Mouse (Mus musculus) lung, adult 2 months (tissue): Measurements from ENCODE around the gene Marc1. TPM values are rescaled to one million over a fixed set of nuclear protein-coding genes. Genes with fewer than 3 reads are reported as not detected.

Experiments used
- DNase-seq: peaks from one replicate; pipeline ENCODE4 v3.0.0; 2022
- H3K4me1 ChIP-seq: fragments of 200-500 bp; 2 replicates; pipeline ENCODE4 v1.6.1; 2011; ENCODE audit warnings: low read length; ENCODE audit not compliant: control insufficient read depth, insufficient read depth
- H3K4me3 ChIP-seq: fragments of 200-500 bp; replicated peaks from 2 replicates; pipeline ENCODE3; 2011; ENCODE audit warnings: low read depth, mild to moderate bottlenecking, control low read depth, low read length; ENCODE audit errors: extremely low read depth
- CTCF ChIP-seq: fragments of 200-500 bp; IDR thresholded peaks from 2 replicates; pipeline ENCODE4 v1.5.1; 2011; ENCODE audit warnings: mild to moderate bottlenecking, low read length, control low read depth; ENCODE audit not compliant: insufficient read depth
- POLR2A ChIP-seq: fragments of 200-500 bp; IDR thresholded peaks from 2 replicates; pipeline ENCODE4 v1.6.1; 2011; ENCODE audit warnings: low read depth, mild to moderate bottlenecking, control low read depth, low read length, borderline replicate concordance; ENCODE audit errors: extremely low read depth
- WGBS: fragments of 180-500 bp; shearing (Covaris S2); methylation state at CpG from one replicate; pipeline ENCODE4 v1.1.7; 2018; 5-methylcytosine and 5-hydroxymethylcytosine counted together
- polyA plus RNA-seq: library from polyadenylated mRNA; depleted of rRNA; stranded (reverse); fragments of >200 nt; gene quantifications from 2 replicates; pipeline ENCODE4 v1.2.3, GENCODE M21; 2012

Gene Marc1
- polyA plus RNA-seq, 1 experiment: 1.2 TPM

- H3K4me1 ChIP-seq: peaks cover 12% of the 10 kb centered on the region
- no peak for DNase-seq
- WGBS: 1% methylated on average over 18 of the region's 18 CpGs
- peak within 1 kb of the TSS; percentile 95 for H3K4me3 ChIP-seq
- TF ChIP-seq POLR2A (no peak), CTCF (no peak)
These were observed 35.1 kb upstream of the Marc1 start, which contains the start of gene Marc2 for GRCm38 (mm10) chr1:184846092-184846750. Marc2 (minus strand) TSS chr1:184846451.

GRCm38 (mm10) chr1:184845111-184846071, 34.3 kb upstream of the Marc1 start:
- DNase-seq: peak; percentile 91
- Histone ChIP-seq H3K4me1 (peaks cover 10% of the 10 kb centered on the region), H3K4me3 (peak overlapping the region; percentile 95)
- TF ChIP-seq CTCF (no peak), POLR2A (peak; percentile 95)
- under 1% methylated on average over 67 of the region's 67 CpGs for WGBS

- Histone ChIP-seq H3K4me3 (peak overlapping the region; percentile 95), H3K4me1 (peaks cover 10% of the 10 kb centered on the region)
- TF ChIP-seq CTCF (no peak), POLR2A (no peak)
- no peak for DNase-seq
- 17% methylated on average over 15 of the region's 15 CpGs for WGBS
These were observed 33.4 kb upstream of the Marc1 start for GRCm38 (mm10) chr1:184844326-184845066.

DNA sequence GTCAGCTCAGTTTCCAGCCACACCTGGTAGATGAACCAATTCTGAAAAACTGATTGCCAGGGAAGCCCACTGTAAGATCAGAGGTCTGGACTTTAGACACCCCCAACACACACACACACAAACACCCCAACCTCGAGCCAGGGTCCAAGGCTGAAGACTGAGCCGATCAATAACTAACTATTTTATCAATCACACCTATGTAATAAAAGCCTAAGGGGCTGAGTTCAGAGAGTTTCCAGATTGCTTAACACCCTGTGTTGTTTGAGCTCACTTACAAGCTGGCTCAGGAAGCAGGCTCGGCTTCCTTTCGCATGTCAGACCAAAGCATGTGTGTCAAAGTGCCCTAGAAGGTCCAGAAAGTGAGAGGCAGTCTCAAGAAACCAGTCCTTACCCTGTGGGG, 26.5 kb upstream of the Marc1 start:
- Histone ChIP-seq H3K4me3 (no peak overlapping the region), H3K4me1 (no peaks in the 10 kb centered on the region)
- 67% methylated on average over 4 of the region's 4 CpGs for WGBS
- no peak for TF ChIP-seq POLR2A
- no peak for TF ChIP-seq CTCF
- no peak for DNase-seq

DNA sequence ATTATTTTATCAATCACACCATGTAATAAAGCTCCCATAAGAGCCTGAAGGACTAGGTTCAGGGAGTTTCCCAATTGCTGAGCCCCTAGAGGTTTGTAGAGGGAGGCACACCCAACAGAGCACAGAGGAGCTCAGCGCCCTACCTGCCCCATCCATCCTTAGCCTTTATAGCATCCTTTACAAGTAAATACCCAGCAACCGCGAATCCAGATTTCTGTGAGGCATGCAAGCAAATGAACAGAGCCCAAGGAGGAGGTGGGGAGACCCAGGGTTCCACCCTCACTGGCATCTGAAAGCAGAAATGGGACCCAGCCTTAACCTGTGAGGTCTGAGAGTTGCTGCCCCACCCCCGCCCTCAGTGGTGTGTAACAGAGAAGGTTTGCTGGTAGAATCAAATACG, 25.2 kb upstream of the Marc1 start:
- 87% methylated on average over 5 of the region's 5 CpGs for WGBS
- no peak for DNase-seq
- Histone ChIP-seq H3K4me3 (no peak overlapping the region), H3K4me1 (no peaks in the 10 kb centered on the region)
- TF ChIP-seq CTCF: no peak
- no peak for TF ChIP-seq POLR2A

GRCm38 (mm10) chr1:184833499-184833898, 22.4 kb upstream of the Marc1 start:
- WGBS: 90% methylated on average over 7 of the region's 7 CpGs
- no peak overlapping the region for H3K4me3 ChIP-seq
- no peak for DNase-seq
- H3K4me1 ChIP-seq: no peaks in the 10 kb centered on the region
- TF ChIP-seq CTCF (no peak), POLR2A (no peak)

- no peak overlapping the region for H3K4me3 ChIP-seq
- 86% methylated on average over 10 of the region's 10 CpGs for WGBS
- DNase-seq: no peak
- no peaks in the 10 kb centered on the region for H3K4me1 ChIP-seq
- TF ChIP-seq POLR2A (no peak), CTCF (peak; percentile 58)
These were observed 21.1 kb upstream of the Marc1 start for GRCm38 (mm10) chr1:184832211-184832610.

- no peak for DNase-seq
- WGBS: 84% methylated on average over 8 of the region's 8 CpGs
- TF ChIP-seq POLR2A (no peak), CTCF (no peak)
- no peaks in the 10 kb centered on the region; the same call in 1 of the 2 replicates for H3K4me1 ChIP-seq
- no peak overlapping the region for H3K4me3 ChIP-seq
These were observed 18.8 kb upstream of the Marc1 start for GRCm38 (mm10) chr1:184829897-184830296.

DNA sequence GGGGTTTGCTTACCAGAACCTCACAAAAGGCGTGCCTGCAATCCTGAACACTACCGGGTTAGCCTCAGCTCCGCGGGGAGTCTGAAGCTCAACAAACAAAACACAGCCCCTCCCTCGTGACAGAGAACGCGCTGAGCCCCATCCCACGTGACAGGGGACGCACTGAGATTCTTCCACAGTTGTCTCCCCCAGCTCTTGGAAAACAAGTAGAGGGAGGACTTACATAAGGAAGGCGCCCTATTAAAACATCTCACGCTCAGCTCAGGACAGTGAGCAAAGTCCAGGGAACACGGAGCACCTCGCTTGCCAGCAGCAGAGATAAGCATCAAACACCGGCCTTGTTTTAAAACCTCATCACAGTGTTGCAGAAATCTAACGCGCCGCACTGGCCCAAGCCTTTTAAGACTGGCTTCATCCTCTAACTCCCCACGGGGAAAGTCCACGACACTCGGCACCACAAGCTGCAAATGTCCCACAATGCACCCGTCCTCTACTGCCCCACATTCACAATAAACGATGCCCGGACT, 16.1 kb upstream of the Marc1 start:
- no peak overlapping the region for H3K4me3 ChIP-seq
- no peak for DNase-seq
- TF ChIP-seq CTCF (no peak), POLR2A (no peak)
- WGBS: 50% methylated on average over 23 of the region's 23 CpGs
- peaks cover 6% of the 10 kb centered on the region for H3K4me1 ChIP-seq
